Mouse (Mus musculus): Measurements from ENCODE around the gene 2310022A10Rik. TPM values are rescaled to one million over a fixed set of nuclear protein-coding genes. Genes with fewer than 3 reads are reported as not detected.

2310022A10Rik gene
- polyA plus RNA-seq, 1 experiment from 2014 or later, result 17.3 TPM

GRCm38 (mm10) chr7:27526039-27526827 is 26.8 kb upstream of the 2310022A10Rik start:
- peak; percentile 99 for ATAC-seq (ENCODE audit: insufficient read depth)
- peaks cover 24% of the 10 kb centered on the region for H3K4me1 ChIP-seq (replicated peaks)
- H3K27me3 ChIP-seq, result no peaks in the 10 kb centered on the region
- peak overlapping the region; percentile 39 for H3K4me3 ChIP-seq (replicated peaks)
- H3K4me2 ChIP-seq, result peak overlapping the region; percentile 78
- peak overlapping the region; percentile 91 for H3K27ac ChIP-seq (replicated peaks)
- peak overlapping the region; percentile 60 for H3K9ac ChIP-seq
- H3K36me3 ChIP-seq (replicated peaks), result no peaks in the 10 kb centered on the region
- 18% methylated on average over 10 of the region's 10 CpGs for WGBS (ENCODE audit: insufficient replicate concordance)
- no peaks in the 10 kb centered on the region for H3K9me3 ChIP-seq (replicated peaks)

DNA sequence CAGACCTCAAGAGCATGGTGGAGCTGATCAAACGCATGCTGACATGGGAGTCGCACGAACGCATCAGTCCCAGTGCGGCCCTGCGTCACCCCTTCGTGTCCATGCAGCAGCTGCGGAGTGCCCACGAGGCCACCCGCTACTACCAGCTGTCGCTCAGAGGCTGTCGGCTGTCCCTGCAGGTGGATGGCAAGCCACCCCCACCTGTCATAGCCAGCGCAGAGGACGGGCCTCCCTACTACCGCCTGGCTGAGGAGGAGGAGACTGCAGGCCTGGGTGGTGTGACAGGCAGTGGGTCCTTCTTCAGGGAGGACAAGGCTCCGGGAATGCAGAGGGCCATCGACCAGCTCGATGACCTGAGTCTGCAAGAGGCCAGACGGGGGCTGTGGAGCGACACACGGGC is 24.0 kb upstream of the 2310022A10Rik start:
- Histone ChIP-seq H3K4me3 (replicated peaks) (no peak overlapping the region), H3K27ac (replicated peaks) (no peak overlapping the region), H3K4me1 (replicated peaks) (peaks cover 30% of the 10 kb centered on the region), H3K9ac (no peak overlapping the region), H3K9me3 (replicated peaks) (no peaks in the 10 kb centered on the region), H3K4me2 (no peak overlapping the region), H3K27me3 (no peaks in the 10 kb centered on the region), H3K36me3 (replicated peaks) (peaks cover 26% of the 10 kb centered on the region)
- 86% methylated on average over 21 of the region's 21 CpGs for WGBS (ENCODE audit: insufficient replicate concordance)
- ATAC-seq (ENCODE audit: insufficient read depth), result no peak

DNA sequence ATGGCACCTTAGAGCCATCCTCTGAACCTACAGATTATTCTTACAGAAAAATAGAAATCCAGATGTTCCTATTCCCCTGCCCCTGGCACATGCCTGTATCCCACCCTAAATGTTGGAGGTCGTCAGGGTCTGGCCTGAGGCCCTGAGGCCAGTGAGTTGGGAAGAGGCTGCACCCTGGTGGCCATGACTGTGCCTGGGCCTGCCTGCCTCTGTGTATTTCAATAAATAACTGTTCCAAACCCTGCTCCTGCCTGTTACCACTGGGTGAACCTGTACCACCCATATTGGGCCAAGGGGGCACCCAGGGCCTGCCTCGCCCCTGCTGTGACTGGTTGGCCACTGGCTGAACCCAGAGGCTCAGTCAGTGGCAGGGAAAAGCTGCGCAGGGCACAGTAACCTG is 22.1 kb upstream of the 2310022A10Rik start:
- Histone ChIP-seq H3K9me3 (replicated peaks) (no peaks in the 10 kb centered on the region), H3K4me2 (no peak overlapping the region), H3K9ac (no peak overlapping the region), H3K27me3 (no peaks in the 10 kb centered on the region), H3K27ac (replicated peaks) (no peak overlapping the region), H3K36me3 (replicated peaks) (peaks cover 43% of the 10 kb centered on the region), H3K4me3 (replicated peaks) (no peak overlapping the region), H3K4me1 (replicated peaks) (peaks cover 33% of the 10 kb centered on the region)
- 70% methylated on average over 3 of the region's 3 CpGs for WGBS (ENCODE audit: insufficient replicate concordance)
- no peak for ATAC-seq (ENCODE audit: insufficient read depth)

- H3K4me1 ChIP-seq (replicated peaks), result peaks cover 34% of the 10 kb centered on the region
- H3K9ac ChIP-seq, result no peak overlapping the region
- H3K9me3 ChIP-seq (replicated peaks), result no peaks in the 10 kb centered on the region
- WGBS (ENCODE audit: insufficient replicate concordance), result 87% methylated on average over 10 of the region's 10 CpGs
- H3K4me3 ChIP-seq (replicated peaks), result no peak overlapping the region
- no peak for ATAC-seq (ENCODE audit: insufficient read depth)
- no peak overlapping the region for H3K27ac ChIP-seq (replicated peaks)
- no peak overlapping the region for H3K4me2 ChIP-seq
- no peaks in the 10 kb centered on the region for H3K27me3 ChIP-seq
- peaks cover 51% of the 10 kb centered on the region for H3K36me3 ChIP-seq (replicated peaks)
Measured at GRCm38 (mm10) chr7:27531707-27532106, 21.3 kb upstream of the 2310022A10Rik start.

DNA sequence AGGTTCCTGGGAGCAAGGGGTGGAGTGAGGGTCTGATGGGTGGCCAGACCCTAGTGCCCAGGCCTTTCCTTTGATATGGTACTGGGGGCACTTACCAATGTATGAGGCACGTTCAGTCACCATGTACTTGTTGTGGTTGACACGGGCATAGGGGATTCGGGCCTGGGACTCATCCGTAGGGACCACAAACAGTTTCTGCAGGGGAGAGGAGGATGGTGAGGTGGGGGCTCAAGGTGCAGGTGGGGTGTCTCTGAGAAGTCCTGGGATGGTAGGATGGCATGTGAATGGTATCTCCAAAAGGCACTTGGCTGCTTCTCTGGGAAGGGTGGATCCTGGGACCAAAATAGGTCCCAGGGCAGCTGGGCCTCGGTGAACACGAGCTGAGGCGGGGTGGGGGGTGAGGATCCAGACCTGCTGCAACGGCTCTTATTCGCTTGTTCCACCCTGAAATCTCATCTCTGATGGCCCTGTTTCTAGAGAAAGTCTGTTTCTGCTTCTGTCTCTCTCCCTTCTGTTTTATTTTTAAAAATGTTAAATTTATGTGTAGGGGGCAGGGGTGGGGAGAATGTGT is 20.5 kb upstream of the 2310022A10Rik start:
- Histone ChIP-seq H3K36me3 (replicated peaks) (peaks cover 60% of the 10 kb centered on the region), H3K9ac (no peak overlapping the region)
- WGBS (ENCODE audit: insufficient replicate concordance), result 77% methylated on average over 9 of the region's 9 CpGs

GRCm38 (mm10) chr7:27535386-27535785 is 17.6 kb upstream of the 2310022A10Rik start:
- peaks cover 85% of the 10 kb centered on the region for H3K36me3 ChIP-seq (replicated peaks)
- ATAC-seq (ENCODE audit: insufficient read depth), result peak; percentile 74
- no peaks in the 10 kb centered on the region for H3K9me3 ChIP-seq (replicated peaks)
- 20% methylated on average over 2 of the region's 2 CpGs for WGBS (ENCODE audit: insufficient replicate concordance)
- H3K4me2 ChIP-seq, result peak overlapping the region; percentile 74
- no peaks in the 10 kb centered on the region for H3K27me3 ChIP-seq
- H3K4me3 ChIP-seq (replicated peaks), result peak overlapping the region; percentile 33
- peaks cover 69% of the 10 kb centered on the region for H3K4me1 ChIP-seq (replicated peaks)
- H3K9ac ChIP-seq, result peak overlapping the region; percentile 41
- H3K27ac ChIP-seq (replicated peaks), result peak overlapping the region; percentile 91

More for the DNA sequence above, 20.5 kb upstream of the 2310022A10Rik start:
- H3K9me3 ChIP-seq (replicated peaks), result no peaks in the 10 kb centered on the region
- H3K4me1 ChIP-seq (replicated peaks), result peaks cover 40% of the 10 kb centered on the region
- no peak for ATAC-seq (ENCODE audit: insufficient read depth)
- no peak overlapping the region for H3K4me2 ChIP-seq
- H3K4me3 ChIP-seq (replicated peaks), result no peak overlapping the region
- no peak overlapping the region for H3K27ac ChIP-seq (replicated peaks)
- no peaks in the 10 kb centered on the region for H3K27me3 ChIP-seq

DNA sequence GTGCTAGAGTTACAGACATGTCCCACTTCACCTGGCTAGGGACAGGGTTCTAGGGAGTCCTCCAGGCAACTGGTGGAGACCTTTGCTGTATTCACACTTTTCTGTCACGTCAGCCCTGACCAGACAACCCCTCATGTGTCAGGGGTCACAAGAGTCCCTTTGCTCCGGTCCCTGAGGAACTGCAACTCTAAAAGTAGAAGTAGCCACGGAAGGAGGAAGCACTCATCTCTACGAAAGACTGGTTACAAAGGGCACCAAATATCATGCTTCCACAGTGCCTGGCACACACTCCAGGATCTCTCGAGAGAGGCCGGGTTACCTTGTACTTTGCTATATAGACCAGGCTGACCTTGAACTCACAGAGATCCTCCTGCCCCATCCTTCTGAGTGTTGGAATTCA is 16.4 kb upstream of the 2310022A10Rik start:
- Histone ChIP-seq H3K9me3 (replicated peaks) (no peaks in the 10 kb centered on the region), H3K4me1 (replicated peaks) (peaks cover 81% of the 10 kb centered on the region), H3K36me3 (replicated peaks) (peaks cover 89% of the 10 kb centered on the region), H3K9ac (no peak overlapping the region), H3K4me3 (replicated peaks) (no peak overlapping the region), H3K4me2 (no peak overlapping the region), H3K27ac (replicated peaks) (peak overlapping the region; percentile 91), H3K27me3 (no peaks in the 10 kb centered on the region)
- WGBS (ENCODE audit: insufficient replicate concordance), result 73% methylated on average over 6 of the region's 6 CpGs
- no peak for ATAC-seq (ENCODE audit: insufficient read depth)

DNA sequence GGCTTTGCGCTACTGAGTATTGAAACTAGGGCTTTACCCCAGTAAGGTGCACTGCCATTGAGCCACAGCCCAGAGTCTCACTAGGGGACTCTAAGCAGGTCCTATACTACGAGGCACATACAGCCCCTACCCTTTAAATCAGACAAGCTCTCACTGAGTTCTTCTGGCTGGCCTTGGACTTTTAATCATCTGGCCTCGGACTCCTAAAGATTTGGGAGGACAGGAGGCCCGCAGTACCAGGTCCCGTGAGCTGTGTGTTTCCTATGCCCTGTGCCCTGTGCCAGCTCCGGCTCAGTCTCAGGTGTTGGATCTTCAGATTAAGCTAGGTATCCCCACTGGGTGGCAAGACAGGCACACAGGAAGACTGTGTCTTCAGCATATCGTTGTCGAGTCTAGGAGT is 15.0 kb upstream of the 2310022A10Rik start:
- Histone ChIP-seq H3K4me3 (replicated peaks) (no peak overlapping the region), H3K4me1 (replicated peaks) (peaks cover 95% of the 10 kb centered on the region), H3K4me2 (peak overlapping the region; percentile 29), H3K36me3 (replicated peaks) (peaks cover 76% of the 10 kb centered on the region), H3K9ac (peak overlapping the region; percentile 21; the same call in 1 of the 2 replicates), H3K27ac (replicated peaks) (peak overlapping the region; percentile 91), H3K27me3 (no peaks in the 10 kb centered on the region), H3K9me3 (replicated peaks) (no peaks in the 10 kb centered on the region)
- 81% methylated on average over 8 of the region's 8 CpGs for WGBS (ENCODE audit: insufficient replicate concordance)
- no peak for ATAC-seq (ENCODE audit: insufficient read depth)

- H3K4me2 ChIP-seq, result peak overlapping the region; percentile 49
- H3K27ac ChIP-seq (replicated peaks), result peak overlapping the region; percentile 91
- peaks cover 68% of the 10 kb centered on the region for H3K36me3 ChIP-seq (replicated peaks)
- ATAC-seq (ENCODE audit: insufficient read depth), result peak; percentile 32; the same call in 1 of the 2 replicates
- WGBS (ENCODE audit: insufficient replicate concordance), result 31% methylated on average over 2 of the region's 2 CpGs
- H3K4me1 ChIP-seq (replicated peaks), result peaks cover 96% of the 10 kb centered on the region
- H3K9me3 ChIP-seq (replicated peaks), result no peaks in the 10 kb centered on the region
- H3K27me3 ChIP-seq, result no peaks in the 10 kb centered on the region
- peak overlapping the region; percentile 18; the same call in 1 of the 2 replicates for H3K4me3 ChIP-seq (replicated peaks)
- H3K9ac ChIP-seq, result peak overlapping the region; percentile 21; the same call in 1 of the 2 replicates
Measured at GRCm38 (mm10) chr7:27538797-27539196, 14.2 kb upstream of the 2310022A10Rik start.

DNA sequence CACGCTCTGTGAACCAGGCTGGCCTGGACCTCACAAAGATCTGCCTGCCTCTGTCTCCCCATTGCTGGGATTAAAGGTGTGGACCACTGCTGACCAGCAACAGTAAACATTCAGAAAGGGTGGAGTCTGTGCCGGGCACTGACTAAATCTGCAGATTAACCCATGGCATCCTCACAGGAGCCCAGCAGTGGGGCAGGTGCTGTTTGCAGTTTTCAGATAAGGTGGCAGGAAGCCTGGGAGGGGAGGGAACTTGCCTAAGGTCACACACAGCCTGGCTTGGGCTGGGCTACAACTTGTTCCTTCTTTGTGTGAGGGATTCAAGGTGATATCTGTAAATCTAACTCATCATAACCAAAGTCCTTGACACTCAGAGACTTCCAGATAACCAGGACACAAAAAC is 12.5 kb upstream of the 2310022A10Rik start:
- WGBS (ENCODE audit: insufficient replicate concordance), result 48% methylated on average over 2 of the region's 2 CpGs
- H3K36me3 ChIP-seq (replicated peaks), result peaks cover 55% of the 10 kb centered on the region
- H3K4me3 ChIP-seq (replicated peaks), result peak overlapping the region; percentile 71
- H3K27ac ChIP-seq (replicated peaks), result peak overlapping the region; percentile 91
- H3K4me2 ChIP-seq, result peak overlapping the region; percentile 91
- H3K4me1 ChIP-seq (replicated peaks), result peaks cover 93% of the 10 kb centered on the region
- no peaks in the 10 kb centered on the region for H3K9me3 ChIP-seq (replicated peaks)
- H3K27me3 ChIP-seq, result no peaks in the 10 kb centered on the region
- H3K9ac ChIP-seq, result peak overlapping the region; percentile 81
- ATAC-seq (ENCODE audit: insufficient read depth), result peak; percentile 86

- H3K36me3 ChIP-seq (replicated peaks), result peaks cover 50% of the 10 kb centered on the region
- H3K9me3 ChIP-seq (replicated peaks), result no peaks in the 10 kb centered on the region
- ATAC-seq (ENCODE audit: insufficient read depth), result no peak
- peak overlapping the region; percentile 91 for H3K4me2 ChIP-seq
- peak overlapping the region; percentile 81 for H3K9ac ChIP-seq
- peak overlapping the region; percentile 91 for H3K27ac ChIP-seq (replicated peaks)
- H3K4me1 ChIP-seq (replicated peaks), result peaks cover 89% of the 10 kb centered on the region
- H3K27me3 ChIP-seq, result no peaks in the 10 kb centered on the region
- 71% methylated on average over 6 of the region's 6 CpGs for WGBS (ENCODE audit: insufficient replicate concordance)
- peak overlapping the region; percentile 71 for H3K4me3 ChIP-seq (replicated peaks)
Measured at GRCm38 (mm10) chr7:27540935-27541334, 12.1 kb upstream of the 2310022A10Rik start.

All from liver, embryonic 15.5 days (tissue).